Comparison of ENCODE assay signal across 8 mouse cellular contexts in the genomic region with DNA sequence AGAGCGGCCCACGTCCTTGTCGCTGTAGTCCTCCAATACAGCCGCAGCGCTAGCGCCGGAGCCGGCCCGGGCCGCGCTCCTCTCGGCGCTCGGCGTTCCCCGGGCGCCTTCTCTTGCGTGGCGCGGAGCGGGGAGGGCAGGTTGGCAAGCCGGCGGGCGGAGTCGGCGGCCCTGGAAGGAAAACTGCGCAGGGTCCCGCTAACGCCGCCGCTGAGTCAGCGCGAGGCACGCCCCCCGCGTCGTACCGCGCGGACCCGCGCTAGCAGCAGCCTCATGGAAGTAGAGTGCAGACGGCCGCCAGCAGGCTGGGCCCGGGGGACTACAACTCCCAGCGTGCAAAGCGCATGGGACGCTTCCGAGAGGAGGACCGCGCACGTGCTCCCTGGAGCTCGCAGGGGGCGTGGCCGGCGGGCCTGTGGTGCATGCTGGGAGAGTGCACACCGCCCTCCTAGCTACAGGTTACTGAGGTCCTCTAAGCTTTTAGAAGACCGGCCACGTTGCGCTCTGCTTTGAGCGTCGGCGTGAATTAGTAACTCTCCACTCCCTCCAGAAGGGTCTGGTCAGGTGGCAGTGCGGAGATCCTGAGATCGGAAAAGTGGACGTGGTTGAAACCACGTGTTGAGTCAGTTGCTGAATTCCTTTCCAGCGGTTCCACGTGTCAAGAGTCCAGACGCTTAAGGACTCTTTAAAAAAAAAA. TPM values are rescaled to one million over a fixed set of nuclear protein-coding genes. Genes with fewer than 3 reads are reported as not detected.
DNase-seq lines count a peak whose midpoint lies in the region; ATAC-seq lines count a peak whose summit lies in the region.

Xpot (minus strand) TSS at position 147 of the 697 bp plus-strand sequence.

- no peaks in the 10 kb centered on the region for H3K27me3 ChIP-seq in forebrain, embryonic 14.5 days (replicated peaks; ENCODE audit: control insufficient read depth, insufficient read depth, low read length)
- H3K27me3 ChIP-seq in neural tube, embryonic 15.5 days (replicated peaks) = no peaks in the 10 kb centered on the region

- under 1% methylated on average over 53 of the region's 70 CpGs for WGBS in forebrain, embryonic 14.5 days
- under 1% methylated on average over 46 of the region's 70 CpGs for WGBS in neural tube, embryonic 15.5 days

- peak within 1 kb of the TSS; percentile 76 for H3K9ac ChIP-seq in forebrain, embryonic 14.5 days (ENCODE audit: low read length)
- peak within 1 kb of the TSS; percentile 83 for H3K9ac ChIP-seq in neural tube, embryonic 15.5 days (replicated peaks)

- no peaks in the 10 kb centered on the region for H3K9me3 ChIP-seq in forebrain, embryonic 14.5 days (replicated peaks; ENCODE audit: control insufficient read depth, low read length)
- H3K9me3 ChIP-seq in neural tube, embryonic 15.5 days (replicated peaks) = no peaks in the 10 kb centered on the region

- intact Hi-C loops in heart, postnatal 14 days (cut with DNase I) = no loop called here

- peaks cover 9% of the 10 kb centered on the region; the same call in 1 of the 2 replicates for H3K4me1 ChIP-seq in forebrain, embryonic 14.5 days (ENCODE audit: control insufficient read depth, insufficient read depth, low read length)
- peaks cover 16% of the 10 kb centered on the region for H3K4me1 ChIP-seq in neural tube, embryonic 15.5 days

- H3K27ac ChIP-seq in forebrain, embryonic 14.5 days (ENCODE audit: low read depth, low read length) = peak within 1 kb of the TSS; percentile 91
- peak within 1 kb of the TSS; percentile 94 for H3K27ac ChIP-seq in neural tube, embryonic 15.5 days (replicated peaks)

- peak; percentile 100 for ATAC-seq in forebrain, embryonic 14.5 days
- ATAC-seq in neural tube, embryonic 15.5 days (ENCODE audit: low FRiP score) = peak; percentile 99

- DNase-seq in ES-CJ7 (ENCODE audit: low read depth, low spot score) = peak; percentile 99
- peak; percentile 97 for DNase-seq in cerebellum, adult 11 months
- peak; percentile 99 for DNase-seq in forebrain, embryonic 14.5 days (ENCODE audit: low spot score)
- peak; percentile 98 for DNase-seq in heart, postnatal 14 days
- peak; percentile 98 for DNase-seq in layer of hippocampus, adult 11-12 months (ENCODE audit: low spot score)
- peak; percentile 98 to 99 for DNase-seq in lung, adult 18-20 months
- peak; percentile 98 for DNase-seq in testis, postnatal 14 days (ENCODE audit: low spot score)

- peak within 1 kb of the TSS; percentile 74 for H3K4me2 ChIP-seq in forebrain, embryonic 14.5 days (ENCODE audit: low read length)
- H3K4me2 ChIP-seq in neural tube, embryonic 15.5 days = peak within 1 kb of the TSS; percentile 71

- peaks cover 12% of the 10 kb centered on the region for H3K36me3 ChIP-seq in forebrain, embryonic 14.5 days (ENCODE audit: control insufficient read depth, insufficient read depth, low read length)
- peaks cover 6% of the 10 kb centered on the region for H3K36me3 ChIP-seq in neural tube, embryonic 15.5 days

- peak within 1 kb of the TSS; percentile 71 for H3K4me3 ChIP-seq in forebrain, embryonic 14.5 days (ENCODE audit: low read depth, low read length)
- H3K4me3 ChIP-seq in neural tube, embryonic 15.5 days (replicated peaks) = peak within 1 kb of the TSS; percentile 92

RNA-seq across cellular contexts. Expression of gene Xpot, which starts in this region (rescaled TPM):
- polyA plus RNA-seq in forebrain, embryonic 14.5 days (2014; fragmentation: Nextera tagmentation; extraction: Ambion mirVana) = 29.5 and 38.1 TPM in 2 replicates
- total RNA-seq in heart, postnatal 14 days (2021) = 10 to 100 TPM; 24.5 to 25.7 TPM
- 25.6 and 28.7 TPM in 2 replicates for polyA plus RNA-seq in neural tube, embryonic 15.5 days (2015; fragmentation: Nextera tagmentation; extraction: Ambion mirVana)

Comparison
In these comparisons a context has a peak if more than half of its experiments do, and no peak if none do; other contexts are left out.
1. Peak in every context shown above with its lines: DNase-seq, ATAC-seq, H3K4me3 ChIP-seq and H3K27ac ChIP-seq.